In genomic region chr14:57961861-57962260, GRCm38 (mm10) we compare ENCODE assay signal across 17 mouse cellular contexts. TPM values are rescaled to one million over a fixed set of nuclear protein-coding genes. Genes with fewer than 3 reads are reported as not detected.
DNase-seq lines count a peak whose midpoint lies in the region; ATAC-seq lines count a peak whose summit lies in the region.
"Had no signal": no experiment of that assay in that cellular context is flagged by ENCODE, and none has a peak within 500 bp of the region (broad histone marks: within the 10 kb centered on the region; RNA-seq: fewer than 3 reads in every experiment).

No protein-coding gene starts in this region.

- 46% methylated on average over 4 of the region's 4 CpGs for WGBS in liver, embryonic 13.5 days (ENCODE audit: insufficient replicate concordance)
- 56% methylated on average over 4 of the region's 4 CpGs for WGBS in hindbrain, embryonic 12.5 days
- WGBS in midbrain, embryonic 11.5 days = 73% methylated on average over 4 of the region's 4 CpGs

- peak; percentile 48; the same call in 1 of the 2 replicates for ATAC-seq in liver, embryonic 13.5 days (ENCODE audit: low read depth)
- no peak for ATAC-seq in hindbrain, embryonic 12.5 days (ENCODE audit: low FRiP score)
- ATAC-seq in midbrain, embryonic 11.5 days (ENCODE audit: low FRiP score) = no peak
- ATAC-seq: forebrain, embryonic 14.5 days had no signal

- H3K27me3 ChIP-seq in liver, embryonic 13.5 days = no peaks in the 10 kb centered on the region
- no peaks in the 10 kb centered on the region for H3K27me3 ChIP-seq in hindbrain, embryonic 12.5 days
- H3K27me3 ChIP-seq in midbrain, embryonic 11.5 days (ENCODE audit: control insufficient read depth, insufficient read depth, low read length) = no peaks in the 10 kb centered on the region
- H3K27me3 ChIP-seq: hindbrain, embryonic 15.5 days; limb, embryonic 12.5 days; megakaryocyte, embryonic 14.5 days; neural tube, embryonic 12.5 days had no signal

- no peaks in the 10 kb centered on the region for H3K9me3 ChIP-seq in liver, embryonic 13.5 days (replicated peaks)
- no peaks in the 10 kb centered on the region for H3K9me3 ChIP-seq in hindbrain, embryonic 12.5 days (replicated peaks)
- H3K9me3 ChIP-seq in midbrain, embryonic 11.5 days (ENCODE audit: control insufficient read depth, low read length) = no peaks in the 10 kb centered on the region
- H3K9me3 ChIP-seq: hindbrain, embryonic 15.5 days; limb, embryonic 12.5 days; megakaryocyte, embryonic 14.5 days; neural tube, embryonic 12.5 days had no signal

- no peak overlapping the region for H3K4me2 ChIP-seq in liver, embryonic 13.5 days
- H3K4me2 ChIP-seq in hindbrain, embryonic 12.5 days (replicated peaks) = no peak overlapping the region
- no peak overlapping the region for H3K4me2 ChIP-seq in midbrain, embryonic 11.5 days
- H3K4me2 ChIP-seq: hindbrain, embryonic 15.5 days; limb, embryonic 12.5 days; neural tube, embryonic 12.5 days had no signal

- H3K9ac ChIP-seq in liver, embryonic 13.5 days = no peak overlapping the region
- no peak overlapping the region for H3K9ac ChIP-seq in hindbrain, embryonic 12.5 days
- no peak overlapping the region for H3K9ac ChIP-seq in midbrain, embryonic 11.5 days (ENCODE audit: low read length)
- H3K9ac ChIP-seq: hindbrain, embryonic 15.5 days; limb, embryonic 12.5 days; neural tube, embryonic 12.5 days had no signal

- intact Hi-C loops in heart, postnatal 36 days (cut with DNase I) = no loop called here

- H3K36me3 ChIP-seq in liver, embryonic 13.5 days = no peaks in the 10 kb centered on the region
- 0 out of 2 replicates have a peak, but pooled peaks cover 3% of the 10 kb centered on the region for H3K36me3 ChIP-seq in hindbrain, embryonic 12.5 days
- H3K36me3 ChIP-seq in midbrain, embryonic 11.5 days (ENCODE audit: control insufficient read depth, insufficient read depth, low read length) = no peaks in the 10 kb centered on the region
- H3K36me3 ChIP-seq: hindbrain, embryonic 15.5 days; limb, embryonic 12.5 days; neural tube, embryonic 12.5 days had no signal

- H3K4me3 ChIP-seq in liver, embryonic 13.5 days (replicated peaks) = no peak overlapping the region
- H3K4me3 ChIP-seq in hindbrain, embryonic 12.5 days = no peak overlapping the region
- H3K4me3 ChIP-seq in midbrain, embryonic 11.5 days (ENCODE audit: low read depth, low read length) = no peak overlapping the region
- H3K4me3 ChIP-seq: hindbrain, embryonic 15.5 days; layer of hippocampus, adult 2 months; limb, embryonic 12.5 days; megakaryocyte, embryonic 14.5 days; neural tube, embryonic 12.5 days had no signal

- H3K27ac ChIP-seq in liver, embryonic 13.5 days = no peak overlapping the region
- H3K27ac ChIP-seq in hindbrain, embryonic 12.5 days = no peak overlapping the region
- no peak overlapping the region for H3K27ac ChIP-seq in midbrain, embryonic 11.5 days (ENCODE audit: low read depth, low read length)
- H3K27ac ChIP-seq: hindbrain, embryonic 15.5 days; layer of hippocampus, adult 2 months; limb, embryonic 12.5 days; neural tube, embryonic 12.5 days had no signal

- DNase-seq in heart, adult 11 months = peak; percentile 88
- DNase-seq in heart, postnatal 36 days = no peak
- DNase-seq in ZHBTc4 (ENCODE audit: low read depth, low spot score) = peak; percentile 55
- peak; percentile 63 for DNase-seq in kidney, adult 9 months
- DNase-seq in liver, embryonic 13.5 days = no peak
- no peak for DNase-seq in cerebellum, postnatal 25 days
- DNase-seq in midbrain, embryonic 11.5 days (ENCODE audit: low spot score, missing footprints) = no peak
- DNase-seq: cerebellum, adult 9-10 months; embryo, embryonic 11 days; right cerebral cortex, postnatal 25 days had no signal

- peaks cover 17% of the 10 kb centered on the region for H3K4me1 ChIP-seq in liver, embryonic 13.5 days (replicated peaks)
- no peaks in the 10 kb centered on the region for H3K4me1 ChIP-seq in hindbrain, embryonic 12.5 days
- no peaks in the 10 kb centered on the region for H3K4me1 ChIP-seq in midbrain, embryonic 11.5 days (ENCODE audit: control insufficient read depth, insufficient read depth, low read length)
- H3K4me1 ChIP-seq: hindbrain, embryonic 15.5 days; neural tube, embryonic 12.5 days had no signal

RNA-seq across cellular contexts. Expression of gene Micu2, which starts 37.2 kb away (rescaled TPM):
- total RNA-seq in heart, postnatal 36 days (2021) = 10 to 100 TPM; 74.9 to 81.6 TPM
- 41.5 and 45.3 TPM in 2 replicates for polyA plus RNA-seq in liver, embryonic 13.5 days (2015; fragmentation: Nextera tagmentation; extraction: Ambion mirVana)
- 73.1 and 84.1 TPM in 2 replicates for polyA plus RNA-seq in hindbrain, embryonic 12.5 days (2016; fragmentation: Nextera tagmentation; extraction: Ambion mirVana)
- polyA plus RNA-seq in midbrain, embryonic 11.5 days (2014; fragmentation: Nextera tagmentation; extraction: Ambion mirVana) = 54.1 and 54.5 TPM in 2 replicates

Comparison
In these comparisons a context has a peak if more than half of its experiments do, and no peak if none do; other contexts are left out.
1. DNase-seq: peak in heart, adult 11 months (single experiment), ZHBTc4 (single experiment) and kidney, adult 9 months (single experiment); none in heart, postnatal 36 days (0 of 2), liver, embryonic 13.5 days (single experiment), cerebellum, postnatal 25 days (0 of 2) and midbrain, embryonic 11.5 days (single experiment).